Mouse (Mus musculus) kidney, adult 8-10 months (tissue): ENCODE results near the gene Lrrc25.

Source experiments
- DNase-seq, 2 experiments: peaks; one replicate each; pipeline ENCODE4 v3.0.0; 2022

Lrrc25 gene

DNA sequence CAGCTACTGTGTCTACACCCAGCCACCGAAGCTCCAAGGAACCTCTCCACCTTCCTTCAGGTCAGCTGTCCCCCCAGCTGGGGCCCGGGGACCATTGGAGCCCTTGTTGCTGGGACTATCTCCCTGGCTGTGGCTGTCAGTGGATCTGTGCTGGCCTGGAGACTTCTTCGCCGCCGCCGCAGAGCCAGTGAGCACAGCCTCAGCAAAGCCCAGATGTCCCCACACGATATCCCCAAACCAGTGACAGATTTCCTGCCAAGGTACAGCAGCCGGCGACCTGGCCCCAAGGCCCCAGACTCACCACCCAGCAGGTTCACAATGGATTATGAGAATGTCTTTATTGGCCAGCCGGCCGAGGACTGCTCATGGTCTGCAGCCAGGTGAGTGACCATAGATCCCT, 2.0 kb downstream of the Lrrc25 start:
- DNase-seq, result no peak

GRCm38 (mm10) chr8:70618888-70619334, 3.0 kb downstream of the Lrrc25 start:
- DNase-seq, result peak in 1 of 2 experiments; percentile 35

GRCm38 (mm10) chr8:70622220-70622619, 6.3 kb downstream of the Lrrc25 start:
- no peak for DNase-seq

GRCm38 (mm10) chr8:70625104-70625503, 9.1 kb downstream of the Lrrc25 start:
- DNase-seq, result peak; percentile 61 to 75

DNA sequence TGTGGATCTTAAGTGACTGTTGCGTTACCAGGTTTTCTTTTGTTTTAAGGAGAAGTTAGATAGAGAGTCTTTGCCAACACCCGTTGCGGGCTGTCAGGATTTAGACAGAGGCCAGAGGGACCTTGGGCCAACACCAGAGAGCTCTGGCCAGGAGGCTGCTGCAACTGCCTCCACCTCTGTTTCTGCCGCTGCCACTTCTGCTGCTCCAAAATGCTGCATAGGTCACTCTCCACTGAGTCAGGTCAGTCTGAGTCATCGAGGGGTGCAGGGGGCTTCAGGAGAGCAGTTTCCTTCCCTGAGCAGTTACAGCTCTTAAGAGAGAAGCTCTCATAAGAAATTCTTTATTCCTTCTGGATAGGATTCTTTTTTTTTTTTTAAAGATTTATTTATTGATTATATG, 11.1 kb downstream of the Lrrc25 start:
- no peak for DNase-seq

DNA sequence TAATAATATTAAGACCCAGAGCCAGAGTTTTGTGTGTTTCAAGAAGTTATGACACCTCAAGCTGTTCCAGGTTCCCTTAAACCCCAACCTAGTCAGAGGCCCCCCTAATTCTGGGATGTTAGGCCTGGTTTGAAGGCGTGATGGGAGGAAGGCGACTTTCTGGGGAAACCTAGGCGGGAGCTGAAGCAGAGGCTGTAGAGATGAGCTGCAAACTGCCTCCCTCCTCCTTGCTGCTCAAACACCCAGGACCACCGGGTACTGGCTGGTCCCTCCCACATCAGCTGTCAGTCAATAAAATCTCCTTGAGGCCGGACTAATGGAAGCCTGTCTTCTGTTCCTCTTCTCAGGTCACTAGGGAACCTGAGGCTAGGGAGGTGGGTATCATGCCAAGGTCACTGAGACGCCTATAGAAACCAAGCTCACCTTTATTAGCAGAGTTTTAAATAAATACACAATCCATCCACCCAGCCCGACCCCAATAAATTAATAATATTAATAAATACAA, 13.1 kb downstream of the Lrrc25 start:
- no peak for DNase-seq

- peak; percentile 86 to 89 for DNase-seq
These were observed 13.9 kb downstream of the Lrrc25 start for GRCm38 (mm10) chr8:70629574-70630531.

GRCm38 (mm10) chr8:70630532-70631381, 14.8 kb downstream of the Lrrc25 start:
- peak; percentile 83 to 84 for DNase-seq

DNA sequence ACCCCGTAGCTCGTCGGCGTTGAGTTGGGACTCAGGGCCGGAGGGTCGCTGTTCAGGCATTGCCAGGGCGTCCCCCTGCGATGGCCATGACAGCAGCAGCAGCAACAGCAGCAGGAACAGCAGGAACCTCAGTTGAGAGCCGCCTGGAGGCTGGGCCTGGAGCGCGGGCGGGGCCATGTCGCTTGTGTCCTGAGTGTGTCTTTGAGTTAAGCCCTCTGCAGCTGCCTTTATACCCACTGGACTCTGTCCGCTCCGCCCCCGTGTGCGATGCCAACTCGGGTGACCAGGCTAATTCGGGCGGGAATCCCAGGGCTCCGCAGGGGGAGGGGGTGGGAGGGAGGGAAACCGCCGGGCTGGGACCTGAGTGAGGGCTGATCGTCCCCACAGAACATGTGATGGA, 15.5 kb downstream of the Lrrc25 start:
- peak; percentile 75 to 77 for DNase-seq

DNA sequence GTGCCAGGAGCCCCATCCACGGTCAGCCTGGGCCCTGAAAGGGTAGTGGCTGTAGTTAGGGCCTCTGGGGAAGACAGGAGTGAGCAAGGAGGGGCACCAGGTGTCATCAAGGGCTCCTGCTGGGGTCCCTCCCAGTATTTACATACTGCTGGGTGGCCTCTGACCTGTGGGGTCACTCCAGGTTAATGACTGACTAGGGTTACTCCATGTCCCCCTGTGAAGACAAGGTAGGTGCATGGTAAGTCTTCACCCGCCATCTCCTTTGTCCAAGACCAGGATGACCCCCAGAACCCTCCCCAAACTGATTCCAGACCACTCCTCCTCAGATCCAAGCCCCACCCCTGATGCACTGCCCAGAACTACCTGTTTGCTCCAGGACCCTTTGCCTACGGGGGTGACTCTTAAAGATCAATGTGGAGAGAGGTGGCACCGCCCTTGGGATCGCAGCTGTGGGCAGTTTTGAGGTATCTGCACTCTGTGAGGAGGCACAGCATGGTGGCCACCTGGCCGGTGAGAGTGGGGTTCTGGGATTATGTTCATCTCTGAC, 16.5 kb downstream of the Lrrc25 start, which contains the start of gene Gdf15:
Gene Gdf15 (minus strand): TSS at position 111 of the 547 bp plus-strand sequence.
- no peak for DNase-seq

- peak; percentile 87 to 91 for DNase-seq
These were observed 18.1 kb downstream of the Lrrc25 start for GRCm38 (mm10) chr8:70634066-70634465.

- DNase-seq, result peak; percentile 74 to 75
These were observed 19.6 kb downstream of the Lrrc25 start for GRCm38 (mm10) chr8:70635527-70635926.

- DNase-seq, result peak in 1 of 2 experiments; percentile 60
These were observed 20.9 kb downstream of the Lrrc25 start for GRCm38 (mm10) chr8:70636838-70637237.

DNA sequence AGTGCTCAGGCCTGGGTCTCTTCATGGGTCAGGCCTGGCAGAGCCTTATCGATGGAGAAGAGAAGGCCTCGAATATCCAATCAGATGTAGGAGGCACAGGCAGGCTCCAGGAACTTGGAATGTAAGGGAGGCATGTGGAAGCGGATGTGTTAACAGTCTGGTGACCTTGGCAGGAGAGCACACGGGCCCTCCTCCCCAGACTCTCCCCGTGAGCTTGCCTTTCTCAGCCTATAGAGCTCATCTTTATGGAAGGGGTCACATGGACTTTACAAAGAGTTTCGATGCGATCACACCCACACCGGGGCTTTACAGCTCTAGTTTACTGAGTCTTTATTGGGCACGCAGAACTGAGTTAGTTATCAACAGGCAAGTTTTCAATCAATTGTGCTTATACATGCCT, 22.8 kb downstream of the Lrrc25 start:
- no peak for DNase-seq

GRCm38 (mm10) chr8:70643019-70643418, 27.1 kb downstream of the Lrrc25 start:
- DNase-seq, result no peak

DNA sequence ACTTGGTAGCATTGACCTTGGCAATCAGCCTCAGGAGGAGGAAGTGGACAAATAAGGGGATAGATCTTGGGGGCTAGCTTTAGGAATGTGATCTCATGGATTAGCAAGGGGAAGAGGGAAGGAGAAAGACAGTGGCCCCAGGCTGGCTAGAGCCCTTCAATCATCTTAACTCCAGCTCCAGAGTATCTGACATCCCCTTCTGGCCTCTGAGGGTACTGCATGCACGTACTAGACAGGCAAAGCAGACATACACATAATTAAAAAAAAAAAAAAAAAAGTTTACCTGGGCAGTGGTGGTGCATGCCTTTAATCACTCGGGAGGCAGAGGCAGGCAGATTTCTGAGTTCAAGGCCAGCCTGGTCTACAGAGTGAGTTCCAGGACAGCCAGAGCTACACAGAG, 28.1 kb downstream of the Lrrc25 start:
- DNase-seq, result peak in 1 of 2 experiments; percentile 72

- DNase-seq, result peak; percentile 56 to 66
These were observed 29.7 kb downstream of the Lrrc25 start for GRCm38 (mm10) chr8:70645501-70646224.

DNA sequence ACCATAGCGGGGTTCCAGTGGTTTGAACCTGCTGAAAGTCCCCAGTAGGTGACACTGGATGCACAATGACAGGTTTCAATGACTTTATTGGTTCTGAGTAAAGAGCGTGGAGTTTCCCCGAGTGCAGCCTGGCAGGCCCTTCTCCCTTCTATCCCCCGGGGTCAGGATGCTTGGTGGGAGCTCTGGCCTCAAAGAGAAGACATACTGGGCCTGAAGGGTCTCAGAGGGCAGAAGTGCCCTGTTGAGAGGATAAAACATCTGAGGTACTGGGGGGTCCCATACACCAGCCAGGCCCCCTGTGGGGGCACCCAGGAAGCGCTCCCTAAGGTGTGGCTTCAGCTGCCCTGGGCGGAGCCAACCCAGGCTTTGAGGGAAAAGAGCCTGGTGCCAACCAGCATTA, 30.4 kb downstream of the Lrrc25 start:
- no peak for DNase-seq

GRCm38 (mm10) chr8:70646775-70647174, 30.8 kb downstream of the Lrrc25 start:
- peak in 1 of 2 experiments; percentile 19 for DNase-seq

DNA sequence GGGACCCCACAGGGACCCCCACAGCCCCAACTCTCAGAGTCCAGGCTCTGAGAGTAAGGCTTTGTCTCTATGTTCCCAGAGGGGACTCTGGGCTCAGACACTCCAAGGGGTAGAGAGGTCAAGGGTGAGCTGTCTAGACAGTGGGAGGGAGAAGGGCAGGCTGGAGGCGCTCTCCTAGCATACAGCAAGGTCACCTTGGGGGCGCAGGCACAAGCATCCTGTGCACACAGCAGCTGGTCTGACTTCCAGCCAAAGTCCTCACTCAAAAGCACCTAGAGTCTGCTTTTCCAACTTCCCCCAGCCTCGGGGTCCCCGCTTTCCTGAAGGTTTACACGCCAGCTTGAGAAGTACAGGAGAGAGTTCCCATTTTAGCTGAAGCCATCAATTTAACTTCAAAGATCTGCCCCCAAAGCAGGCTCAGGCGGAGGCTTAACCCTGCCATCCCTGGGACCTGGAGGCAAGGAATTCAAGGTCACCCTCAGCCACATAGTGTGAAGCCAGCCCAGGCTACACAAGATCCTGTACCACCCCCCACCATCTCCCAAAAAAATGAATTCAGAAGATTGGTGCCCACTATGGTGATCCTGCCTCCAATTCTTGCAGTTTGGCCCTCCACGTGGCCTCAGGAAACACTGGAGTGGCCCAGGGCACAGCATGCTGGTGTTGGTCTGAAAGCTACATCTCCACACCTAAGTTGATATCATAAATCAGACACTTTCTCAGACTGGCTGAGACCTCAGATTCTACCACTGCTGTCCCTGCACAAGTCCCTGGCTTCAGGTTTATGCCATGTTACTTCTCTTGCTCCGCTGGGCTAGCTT, 31.6 kb downstream of the Lrrc25 start:
- DNase-seq, result peak; percentile 78 to 83

DNA sequence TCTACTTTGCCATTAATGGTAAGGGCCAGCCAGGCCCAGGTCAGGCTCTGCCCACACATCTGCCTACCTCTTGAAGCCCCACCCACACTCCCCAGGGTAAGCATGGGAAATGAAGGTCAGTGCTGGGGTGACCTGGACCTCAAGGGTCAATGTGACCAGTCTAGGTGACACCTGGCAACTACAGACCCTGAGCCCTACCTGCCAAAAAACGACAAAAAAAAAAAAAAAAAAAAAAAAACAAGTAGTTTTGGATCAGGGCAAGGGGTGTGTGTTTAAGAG, 32.1 kb downstream of the Lrrc25 start:
- DNase-seq, result peak; percentile 51 to 57
